Mouse (Mus musculus) bone marrow macrophage, adult 2 months (primary cell): ENCODE data around the gene Chchd1. TPM values are rescaled to one million over a fixed set of nuclear protein-coding genes. Genes with fewer than 3 reads are reported as not detected.

Experiments
- H3K27ac ChIP-seq: 2 replicates; pipeline ENCODE4 v1.5.1; 2012; ENCODE audit warnings: low read depth, low read length; ENCODE audit not compliant: insufficient read depth
- H3K4me1 ChIP-seq: 2 replicates; pipeline ENCODE4 v1.6.1; 2012; ENCODE audit warnings: low read length; ENCODE audit not compliant: control insufficient read depth, insufficient read depth
- H3K4me3 ChIP-seq: 2 replicates; pipeline ENCODE4 v1.5.1; 2012; ENCODE audit warnings: mild to moderate bottlenecking, low read length, moderate library complexity; ENCODE audit not compliant: insufficient read depth
- CTCF ChIP-seq: IDR thresholded peaks from 2 replicates; pipeline ENCODE4 v1.5.1; 2012; ENCODE audit warnings: low read depth, mild to moderate bottlenecking, low read length, moderate library complexity
- POLR2A ChIP-seq: IDR thresholded peaks from 2 replicates; pipeline ENCODE4 v1.6.1; 2012; ENCODE audit warnings: mild to moderate bottlenecking, low read depth, low read length, borderline replicate concordance
- polyA plus RNA-seq: library from polyadenylated mRNA; stranded (reverse); fragments of >200 nt; gene quantifications from 2 replicates; pipeline ENCODE4 v1.2.4, GENCODE M21; 2012; ENCODE audit not compliant: missing spikeins, insufficient read depth, insufficient read length

Chchd1 gene
- polyA plus RNA-seq, 1 experiment: 70.7 TPM

DNA sequence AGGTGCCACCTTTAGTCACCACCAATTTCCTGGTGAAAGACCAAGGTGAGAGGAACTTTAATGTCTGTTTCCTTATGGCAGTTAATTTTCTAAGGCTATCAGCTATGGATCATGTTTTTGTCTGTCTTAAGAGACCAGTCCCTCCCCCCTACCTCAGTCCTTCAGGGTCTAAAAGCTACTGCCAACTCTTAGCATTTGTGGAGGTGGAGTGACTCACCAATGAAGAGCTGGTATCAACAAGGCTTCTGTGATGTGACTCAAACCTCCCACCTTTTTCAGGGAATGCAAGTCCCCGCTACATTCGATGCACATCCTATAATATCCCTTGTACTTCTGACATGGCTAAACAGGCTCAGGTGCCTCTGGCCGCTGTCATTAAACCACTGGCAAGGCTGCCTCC lies 16.2 kb upstream of the Chchd1 start:
- TF ChIP-seq POLR2A: no peak
- TF ChIP-seq CTCF: no peak
- H3K4me1 ChIP-seq: peaks cover 9% of the 10 kb centered on the region
- H3K4me3 ChIP-seq: no peak overlapping the region
- H3K27ac ChIP-seq: no peak overlapping the region

DNA sequence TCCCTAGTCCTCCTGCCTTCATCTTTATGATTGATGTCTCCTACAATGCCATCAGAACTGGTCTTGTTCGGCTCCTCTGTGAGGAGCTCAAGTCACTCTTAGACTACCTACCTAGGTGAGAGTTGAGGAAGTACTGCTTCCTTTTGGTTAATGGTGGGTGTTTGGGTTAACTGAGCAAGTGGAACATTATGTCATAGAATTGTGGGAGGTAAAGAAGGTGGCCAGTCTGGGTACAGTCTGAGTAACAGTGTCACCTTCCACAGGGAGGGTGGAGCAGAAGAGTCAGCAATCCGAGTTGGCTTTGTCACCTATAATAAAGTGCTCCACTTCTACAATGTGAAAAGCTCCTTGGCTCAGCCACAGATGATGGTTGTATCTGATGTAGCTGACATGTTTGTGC lies 13.8 kb upstream of the Chchd1 start:
- TF ChIP-seq POLR2A (no peak), CTCF (no peak)
- Histone ChIP-seq H3K27ac (no peak overlapping the region), H3K4me3 (no peak overlapping the region), H3K4me1 (peaks cover 8% of the 10 kb centered on the region)

DNA sequence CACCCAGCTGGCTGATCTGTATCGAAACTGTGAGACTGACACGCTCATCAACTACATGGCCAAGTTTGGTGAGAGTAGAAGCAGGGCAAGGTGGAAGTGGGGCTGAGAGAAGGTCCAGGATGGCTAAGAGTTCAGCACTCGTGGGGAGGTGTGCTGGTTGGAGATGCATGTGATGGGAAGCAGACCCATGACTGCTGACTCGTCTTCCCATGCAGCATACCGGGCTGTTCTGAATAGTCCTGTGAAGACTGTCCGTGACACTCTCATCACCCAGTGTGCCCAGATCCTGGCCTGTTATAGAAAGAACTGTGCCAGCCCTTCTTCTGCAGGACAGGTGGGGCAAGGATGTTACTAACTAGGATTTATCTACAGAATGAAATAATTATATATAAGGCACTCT lies 11.0 kb upstream of the Chchd1 start:
- H3K4me1 ChIP-seq: peaks cover 15% of the 10 kb centered on the region
- TF ChIP-seq CTCF (no peak), POLR2A (no peak)
- no peak overlapping the region for H3K27ac ChIP-seq
- no peak overlapping the region for H3K4me3 ChIP-seq

DNA sequence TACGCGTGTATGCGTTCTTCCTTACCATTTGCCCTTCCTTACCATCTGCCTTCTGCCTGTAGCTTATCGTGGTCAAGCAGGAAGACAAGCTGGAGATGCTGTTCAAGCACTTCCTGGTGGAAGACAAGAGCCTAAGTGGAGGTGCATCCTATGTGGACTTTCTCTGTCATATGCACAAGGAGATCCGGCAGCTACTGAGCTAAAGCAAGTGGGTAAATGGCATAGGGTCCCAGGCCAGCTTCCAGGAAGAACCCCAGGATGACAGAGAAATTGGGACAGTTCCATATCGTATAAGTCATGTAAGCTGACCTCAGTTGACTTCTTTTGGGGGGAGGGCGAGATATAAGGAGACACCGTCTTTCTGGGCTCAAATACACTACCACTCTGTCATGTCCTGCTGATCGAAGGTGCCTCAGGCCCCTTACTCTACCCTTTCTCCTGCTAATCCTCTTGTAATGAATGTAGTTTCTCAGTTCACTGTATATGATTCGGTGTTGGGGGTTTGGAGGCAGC lies 9.2 kb upstream of the Chchd1 start:
- no peak overlapping the region for H3K27ac ChIP-seq
- peaks cover 29% of the 10 kb centered on the region for H3K4me1 ChIP-seq

DNA sequence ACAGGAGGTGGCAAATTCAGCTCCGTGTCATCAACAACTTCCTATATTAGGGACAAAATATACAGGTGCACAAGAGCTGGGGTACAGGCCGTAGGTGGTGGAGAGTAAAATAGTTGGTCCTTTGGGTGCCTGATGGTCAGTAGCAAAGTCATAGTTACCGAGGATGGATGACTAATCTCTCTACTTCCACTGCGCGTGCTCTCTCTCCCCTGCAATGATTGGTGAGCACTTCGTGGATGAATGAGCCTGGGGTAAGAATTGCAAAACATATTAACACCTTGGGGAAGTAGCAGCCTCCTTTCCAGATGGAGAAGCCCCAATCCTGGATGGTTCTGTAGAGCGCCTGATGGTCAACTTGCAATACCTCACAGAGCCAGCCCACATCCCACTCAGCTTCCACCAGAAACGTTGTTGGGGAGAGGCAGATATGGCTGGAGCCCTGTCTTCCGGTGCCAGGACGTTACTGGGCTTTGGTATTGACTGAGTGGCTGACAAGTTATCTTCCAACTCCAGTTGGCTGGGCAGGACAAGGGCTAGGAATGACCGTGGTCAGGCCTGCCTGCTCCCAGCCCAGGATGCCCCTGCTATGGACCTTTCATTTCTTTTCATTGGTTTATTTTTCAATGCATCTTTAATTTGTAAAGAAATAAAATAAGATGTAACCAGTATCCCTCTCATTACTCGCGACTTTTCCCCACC lies 8.5 kb upstream of the Chchd1 start:
- Histone ChIP-seq H3K4me1 (peaks cover 33% of the 10 kb centered on the region), H3K27ac (no peak overlapping the region)

More for the DNA sequence above, 9.2 kb upstream of the Chchd1 start:
- no peak for TF ChIP-seq CTCF
- TF ChIP-seq POLR2A: no peak
- no peak overlapping the region for H3K4me3 ChIP-seq

DNA sequence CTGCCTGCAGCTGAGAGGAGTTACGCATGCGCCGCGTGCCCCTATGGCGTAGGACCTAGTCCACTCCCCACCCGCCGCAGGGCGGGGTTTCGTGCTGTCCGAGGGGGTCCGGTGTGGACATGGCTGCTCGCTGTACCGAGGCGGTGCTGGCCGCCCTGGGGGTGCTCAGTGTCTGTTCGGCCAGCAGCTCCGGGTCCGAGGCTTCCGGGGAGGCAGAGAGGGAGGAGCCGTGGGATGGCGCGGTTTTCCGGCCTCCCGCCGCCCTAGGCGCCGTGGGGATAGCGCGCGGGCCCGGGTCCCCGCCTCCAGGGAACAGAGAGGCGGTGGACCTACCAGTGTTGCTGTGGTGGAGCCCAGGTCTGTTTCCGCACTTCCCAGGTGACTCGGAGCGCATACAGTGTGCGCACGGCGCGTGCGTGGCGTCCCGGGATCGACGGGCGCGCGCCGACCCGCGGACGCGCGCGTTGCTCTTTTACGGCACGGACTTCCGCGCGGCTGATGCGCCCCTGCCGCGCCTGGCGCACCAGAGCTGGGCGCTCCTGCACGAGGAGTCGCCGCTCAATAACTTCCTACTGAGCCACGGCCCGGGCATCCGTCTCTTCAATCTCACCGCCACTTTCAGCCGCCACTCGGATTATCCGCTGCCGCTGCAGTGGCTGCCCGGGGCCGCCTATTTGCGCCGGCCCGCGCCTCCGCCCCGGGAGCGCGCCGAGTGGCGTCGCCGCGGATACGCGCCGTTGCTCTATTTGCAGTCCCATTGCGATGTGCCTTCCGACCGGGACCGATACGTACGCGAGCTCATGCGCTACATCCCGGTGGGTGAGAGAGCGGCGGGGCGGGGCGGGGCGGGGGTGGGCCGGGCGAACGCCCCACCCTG lies 7.7 kb upstream of the Chchd1 start, which contains the start of gene Fut11:
TSS of gene Fut11 (plus strand) at position 85 of the 877 bp plus-strand sequence.
- Histone ChIP-seq H3K27ac (peak within 1 kb of the TSS; percentile 73), H3K4me3 (peak within 1 kb of the TSS; percentile 74), H3K4me1 (peaks cover 33% of the 10 kb centered on the region)
- TF ChIP-seq CTCF (no peak), POLR2A (no peak)

More for the DNA sequence above, 8.5 kb upstream of the Chchd1 start:
- TF ChIP-seq CTCF: no peak
- TF ChIP-seq POLR2A: no peak
- H3K4me3 ChIP-seq: peak overlapping the region; percentile 74

DNA sequence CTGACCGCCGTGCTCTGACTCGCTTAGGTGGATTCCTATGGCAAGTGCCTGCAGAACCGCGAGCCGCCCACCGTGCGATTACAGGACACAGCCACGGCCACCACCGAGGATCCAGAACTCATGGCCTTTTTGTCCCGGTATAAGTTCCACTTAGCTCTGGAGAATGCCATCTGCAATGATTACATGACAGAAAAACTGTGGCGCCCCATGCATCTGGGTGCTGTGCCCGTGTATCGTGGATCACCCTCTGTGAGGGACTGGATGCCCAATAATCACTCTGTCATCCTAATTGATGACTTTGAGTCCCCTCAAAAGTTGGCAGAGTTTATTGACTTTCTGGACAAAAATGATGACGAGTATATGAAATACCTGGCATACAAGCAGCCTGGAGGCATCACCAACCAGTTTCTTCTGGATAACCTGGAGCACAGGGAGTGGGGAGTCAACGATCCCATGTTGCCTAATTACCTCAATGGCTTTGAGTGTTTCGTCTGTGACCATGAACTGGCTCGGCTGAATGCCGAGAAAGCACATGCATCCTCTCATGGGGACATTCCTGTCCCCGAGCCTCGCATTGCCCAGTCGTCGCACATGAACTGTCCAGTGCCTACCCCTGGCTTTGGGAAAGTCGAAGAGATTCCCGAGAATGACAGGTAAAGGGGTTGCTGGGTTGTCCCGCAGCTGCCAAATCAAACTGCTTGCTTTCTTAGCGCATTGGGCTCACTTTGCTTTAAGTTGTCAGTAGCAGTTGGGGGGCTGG lies 6.9 kb upstream of the Chchd1 start:
- TF ChIP-seq CTCF: no peak
- TF ChIP-seq POLR2A: no peak
- Histone ChIP-seq H3K4me3 (peak overlapping the region; percentile 74), H3K4me1 (peaks cover 35% of the 10 kb centered on the region), H3K27ac (no peak overlapping the region)

DNA sequence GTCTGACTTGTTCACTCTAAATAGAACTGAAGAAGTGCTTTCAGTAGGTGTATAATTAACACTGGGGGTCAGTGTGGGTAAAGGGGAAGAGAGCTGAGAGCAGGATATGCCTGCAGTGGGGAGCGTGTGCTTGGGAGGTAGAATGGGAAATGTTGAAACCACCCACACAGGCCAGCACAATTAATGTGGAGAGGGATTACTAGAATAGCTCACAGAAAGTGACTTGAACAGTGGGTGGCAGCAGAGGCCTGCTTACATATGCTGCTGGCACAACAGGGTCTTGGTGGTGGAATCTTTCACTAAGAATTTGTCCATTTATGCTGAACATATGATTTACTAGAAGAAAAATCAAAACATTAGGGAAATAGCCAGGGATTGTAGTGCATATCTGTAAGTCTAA lies 5.8 kb upstream of the Chchd1 start:
- no peak for TF ChIP-seq POLR2A
- TF ChIP-seq CTCF: peak; percentile 33; the same call in 1 of the 2 replicates
- Histone ChIP-seq H3K4me1 (peaks cover 41% of the 10 kb centered on the region), H3K4me3 (no peak overlapping the region), H3K27ac (no peak overlapping the region)

DNA sequence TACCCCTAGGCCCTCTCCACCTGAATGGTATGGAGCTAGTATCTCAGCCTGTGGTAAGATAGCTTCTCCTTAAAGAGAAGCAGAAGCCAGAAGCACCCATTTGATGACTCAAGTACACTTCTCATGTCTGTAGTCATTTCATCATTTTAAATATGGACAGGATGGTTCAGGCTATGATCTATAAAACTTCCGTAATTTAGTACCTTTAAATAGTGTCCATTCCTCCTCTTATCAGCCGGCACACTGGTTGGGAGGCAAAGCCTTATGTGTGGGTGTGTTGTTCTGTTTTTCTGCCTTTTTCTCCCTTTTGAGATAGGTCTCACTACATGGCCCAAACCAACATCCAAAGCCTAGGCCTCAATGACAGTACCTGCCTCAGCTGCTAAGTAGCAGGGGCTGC lies 4.3 kb upstream of the Chchd1 start:
- no peak overlapping the region for H3K27ac ChIP-seq
- TF ChIP-seq POLR2A (no peak), CTCF (no peak)
- no peak overlapping the region for H3K4me3 ChIP-seq
- H3K4me1 ChIP-seq: peaks cover 41% of the 10 kb centered on the region
